Mouse (Mus musculus) gastrocnemius, postnatal 25 days (tissue): ENCODE data around the gene Cnn3. TPM values are rescaled to one million over a fixed set of nuclear protein-coding genes. Genes with fewer than 3 reads are reported as not detected.

ENCODE experiments used
- DNase-seq: peaks from one replicate; pipeline ENCODE4 v3.0.0; 2022
- total RNA-seq, 2 experiments: library from RNA; stranded (reverse); gene quantifications; 1 replicate in 1 of 2; 2 replicates in 1 of 2; pipeline ENCODE4 v1.2.3; 2021

The Cnn3 gene
- total RNA-seq, 2 experiments from 2014 or later = 28.0 to 29.2 TPM

DNA sequence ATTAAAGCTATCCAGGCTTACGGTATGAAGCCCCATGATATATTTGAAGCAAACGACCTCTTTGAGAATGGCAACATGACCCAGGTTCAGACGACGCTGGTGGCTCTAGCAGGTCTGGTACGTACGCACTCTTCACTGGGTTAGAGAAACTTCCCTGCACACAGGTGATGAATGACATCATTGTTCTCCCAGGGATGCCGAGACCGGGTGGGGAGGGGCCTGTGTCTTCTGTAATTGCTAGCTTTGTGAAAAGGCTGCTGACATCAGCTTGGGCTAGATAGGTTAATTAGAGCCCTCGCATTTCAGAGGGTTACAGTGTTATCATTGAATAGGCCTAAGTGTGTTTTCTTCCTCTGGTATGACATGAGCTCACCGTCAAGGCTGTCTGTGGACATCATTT lies 25.1 kb downstream of the Cnn3 start:
- no peak for DNase-seq

GRCm38 (mm10) chr3:121458545-121459492 lies 32.5 kb downstream of the Cnn3 start:
- DNase-seq = no peak

DNA sequence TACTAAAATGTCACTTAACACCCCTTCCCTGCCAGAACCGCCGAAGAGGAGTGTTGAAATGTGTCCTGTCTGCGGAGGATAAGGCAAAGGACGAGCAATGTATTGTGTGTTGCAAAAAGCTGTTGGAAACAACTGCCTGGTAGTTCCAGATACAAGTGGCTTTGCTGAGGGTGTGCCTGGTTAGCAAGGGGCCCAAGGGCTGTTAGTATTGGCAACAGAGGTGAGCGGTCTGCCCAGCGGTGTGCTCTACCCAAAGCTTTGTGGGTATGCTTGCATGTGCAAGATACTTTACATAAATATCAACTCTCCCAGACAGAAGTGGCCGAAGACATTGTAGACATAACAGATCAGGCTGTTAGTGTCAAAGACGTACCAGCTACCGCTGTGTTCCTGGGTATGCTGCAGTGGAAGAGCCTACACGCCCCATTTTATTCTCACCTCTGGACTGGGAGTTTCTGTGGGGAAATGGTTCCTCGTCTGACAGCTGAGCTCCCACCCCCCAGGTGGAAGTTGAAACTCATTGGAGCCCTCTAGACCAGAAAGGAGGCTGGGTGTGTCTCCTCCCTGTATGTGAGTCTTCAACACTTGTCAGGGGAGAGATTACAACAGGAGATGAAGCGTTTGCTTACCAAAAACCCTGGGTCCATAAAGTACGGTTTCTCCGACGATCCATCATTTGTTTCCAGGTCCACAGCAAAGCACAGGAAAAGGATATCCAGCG lies 34.3 kb downstream of the Cnn3 start:
- no peak for DNase-seq

GRCm38 (mm10) chr3:121461477-121461876 lies 35.2 kb downstream of the Cnn3 start:
- DNase-seq = no peak

DNA sequence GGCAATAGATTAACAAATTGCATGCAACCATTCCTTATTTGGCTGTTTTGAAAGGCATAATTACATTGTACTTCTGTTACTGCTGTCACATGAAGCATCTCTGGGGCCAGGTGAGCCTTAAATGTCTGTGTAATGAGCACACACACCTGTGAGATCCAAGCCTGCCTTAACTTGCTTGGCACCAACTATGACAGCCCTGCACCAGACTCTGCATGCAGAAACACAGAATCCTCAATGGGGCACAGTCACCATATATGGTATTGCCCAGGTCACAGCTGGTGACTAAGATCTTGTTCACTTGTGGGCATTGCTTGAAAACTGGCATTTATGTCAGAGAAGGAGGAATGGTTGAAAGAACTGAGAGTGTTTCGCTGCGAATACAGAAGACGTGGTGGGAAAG lies 36.5 kb downstream of the Cnn3 start:
- no peak for DNase-seq

DNA sequence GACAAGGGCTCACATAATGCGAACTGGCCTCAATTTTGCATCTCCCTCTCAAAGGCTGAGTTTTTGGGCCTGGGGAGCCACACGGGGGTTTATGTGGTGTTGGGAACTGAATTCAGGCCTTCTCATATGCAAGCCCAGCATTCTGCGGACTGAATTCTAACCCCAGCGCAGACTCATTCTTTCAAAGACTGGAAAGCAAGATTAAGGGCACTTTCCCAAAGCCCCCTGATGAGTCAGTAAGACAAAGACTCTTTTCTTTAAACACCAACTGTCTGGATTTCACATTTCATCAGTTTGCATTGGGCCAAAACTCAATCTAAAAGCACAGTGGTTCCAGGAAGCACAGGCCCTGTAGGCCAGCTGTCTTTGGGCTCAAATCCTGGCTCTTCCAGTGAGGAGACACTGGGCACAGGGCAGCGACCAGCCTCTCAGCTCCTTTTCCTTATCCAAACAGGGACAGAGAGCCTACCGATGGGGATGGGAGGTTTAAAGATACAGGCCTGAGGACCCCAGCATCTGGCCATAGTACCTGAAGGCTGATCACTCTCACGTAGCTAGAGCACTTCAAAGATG lies 38.5 kb downstream of the Cnn3 start:
- no peak for DNase-seq

- no peak for DNase-seq
Measured at GRCm38 (mm10) chr3:121465795-121466194, 39.5 kb downstream of the Cnn3 start.

DNA sequence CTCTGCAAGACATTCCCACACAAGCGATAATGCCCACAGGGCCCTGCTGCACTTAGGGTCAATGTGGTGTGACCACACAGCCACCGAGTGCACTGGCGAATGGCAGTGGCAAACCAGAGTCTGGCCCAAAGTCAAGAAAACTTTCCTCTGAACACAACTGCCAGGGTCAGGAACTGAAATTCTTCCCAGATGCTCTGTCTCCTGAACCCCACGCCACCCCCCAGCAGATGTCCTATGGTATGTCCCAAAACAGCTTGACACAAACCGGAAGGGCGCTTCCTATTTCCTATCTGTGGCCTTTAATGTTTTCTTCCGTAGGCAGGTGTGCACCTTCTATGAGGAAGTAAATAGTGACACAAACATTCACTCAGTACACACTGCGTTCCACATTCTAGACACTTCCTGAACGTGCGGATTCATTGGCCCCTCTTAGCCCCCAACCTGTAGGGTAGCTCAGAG lies 40.8 kb downstream of the Cnn3 start:
- no peak for DNase-seq

- no peak for DNase-seq
Measured at GRCm38 (mm10) chr3:121468136-121468535, 41.8 kb downstream of the Cnn3 start.

DNA sequence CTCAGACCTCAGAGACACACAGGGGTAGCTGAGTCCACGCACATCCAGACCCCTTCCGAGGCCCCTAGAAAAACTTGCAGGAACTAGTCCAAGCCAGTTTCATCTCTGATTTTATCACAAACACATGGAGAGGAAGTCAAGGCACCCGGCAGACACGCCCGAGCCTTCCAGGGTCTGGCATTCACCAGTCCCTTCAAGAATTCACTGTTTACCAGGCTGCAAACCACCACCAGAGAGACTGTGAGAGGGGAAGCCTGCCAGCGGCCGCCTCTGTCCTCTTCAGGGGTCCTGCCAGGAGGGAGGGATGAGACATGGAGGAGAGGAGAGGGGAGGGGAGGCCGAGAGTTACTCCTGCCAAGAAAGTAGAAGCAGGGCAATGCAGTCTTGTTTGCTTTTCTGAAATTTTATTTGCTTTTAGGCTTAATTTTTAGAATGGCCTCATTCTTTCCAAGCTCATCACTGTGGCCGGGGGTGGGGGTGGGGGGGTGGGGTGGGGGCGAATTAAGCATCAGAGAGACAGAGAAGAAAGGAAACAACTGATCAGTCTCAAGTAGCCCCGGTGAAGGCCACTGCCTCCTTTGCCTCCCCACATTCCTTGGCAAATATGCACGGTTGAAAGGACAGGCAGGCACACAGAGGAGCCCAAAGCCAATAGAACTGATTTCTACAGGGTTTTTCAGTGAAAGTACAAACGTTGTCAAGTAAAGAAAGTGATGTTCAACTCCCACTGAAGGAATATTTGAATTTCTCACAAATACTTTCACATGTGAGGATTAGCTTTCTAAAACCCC lies 43.1 kb downstream of the Cnn3 start:
- DNase-seq = peak; percentile 32

DNA sequence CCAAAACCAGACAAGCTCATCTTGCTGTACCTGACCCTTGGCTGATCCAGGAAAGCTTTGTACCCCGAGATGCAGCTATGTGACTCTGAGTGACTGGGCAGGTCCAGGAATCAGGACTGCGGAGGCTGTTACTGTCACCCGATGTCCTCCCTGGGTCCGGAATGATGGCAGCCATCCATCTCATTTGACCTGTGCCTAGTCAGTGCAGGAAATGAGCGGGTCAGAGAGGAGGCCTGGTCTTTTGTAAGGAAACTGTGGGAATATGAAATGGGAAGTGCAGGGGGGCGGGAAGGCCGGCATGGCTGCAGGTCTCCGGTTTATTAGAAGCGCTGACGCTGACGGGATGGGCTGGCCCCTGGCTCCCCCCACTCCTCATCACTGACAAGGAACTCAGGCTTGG lies 45.4 kb downstream of the Cnn3 start:
- DNase-seq = no peak

DNA sequence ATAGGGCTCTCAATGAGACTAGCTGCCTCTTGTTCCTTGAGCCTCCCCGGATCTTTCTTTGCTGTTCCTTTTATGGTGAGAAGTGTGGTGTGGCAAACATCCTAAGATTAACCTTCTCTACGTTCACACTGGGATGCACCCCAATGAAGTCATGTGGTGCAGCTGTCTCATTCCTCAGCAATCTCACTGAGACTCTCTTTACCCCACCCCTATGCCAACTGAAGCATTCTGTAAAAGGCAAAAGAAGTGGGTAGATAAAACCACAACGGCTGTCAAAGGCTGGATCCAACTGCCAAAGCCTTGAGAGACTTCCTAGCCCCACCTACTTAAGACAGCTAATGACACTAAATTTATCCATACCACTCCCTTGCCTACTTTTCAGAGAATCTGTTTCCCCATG lies 48.4 kb downstream of the Cnn3 start:
- DNase-seq = no peak

DNA sequence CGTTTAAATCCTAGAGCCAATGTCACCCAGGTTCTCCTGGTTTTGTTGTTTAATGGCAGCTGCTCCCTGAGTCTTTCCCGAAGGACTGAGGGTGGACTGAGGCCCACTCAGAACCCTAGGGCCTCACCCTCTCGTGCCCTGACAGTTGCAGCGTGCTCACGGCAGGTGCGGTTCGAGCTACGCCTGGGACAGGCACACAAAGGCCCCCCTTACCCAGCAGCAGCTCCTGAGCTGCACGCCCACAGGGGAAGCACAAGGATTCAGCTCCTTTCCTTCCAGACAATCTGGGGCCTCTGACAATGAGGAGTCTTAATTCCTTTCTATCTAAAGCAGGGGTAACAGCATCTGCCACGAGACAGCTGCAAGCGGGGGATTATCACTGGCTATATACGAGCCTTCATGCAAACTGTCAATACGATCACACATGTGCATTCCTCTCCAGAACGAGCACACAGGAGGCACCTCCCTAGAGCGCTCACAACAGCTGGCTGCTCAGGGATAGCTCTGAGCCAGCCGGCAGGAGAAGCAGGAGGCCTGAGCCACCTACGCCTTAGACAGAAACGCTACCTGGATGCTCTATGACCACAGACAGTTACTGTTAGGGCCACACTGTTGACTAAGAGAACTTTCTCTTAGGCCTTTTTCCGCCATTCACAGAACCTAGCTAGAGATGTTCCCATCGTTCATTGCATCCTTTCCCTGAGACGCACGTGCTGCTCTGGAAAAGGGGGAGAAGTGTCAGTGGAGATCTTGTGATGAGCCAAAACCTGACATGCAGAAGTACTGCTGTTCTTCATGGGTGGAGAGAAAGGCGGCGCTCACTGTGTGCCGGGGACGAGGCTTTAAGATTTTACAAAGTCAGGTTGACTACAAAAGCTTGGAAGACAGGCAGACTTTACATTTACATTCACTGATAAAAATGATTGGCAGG lies 54.0 kb downstream of the Cnn3 start:
- no peak for DNase-seq

DNA sequence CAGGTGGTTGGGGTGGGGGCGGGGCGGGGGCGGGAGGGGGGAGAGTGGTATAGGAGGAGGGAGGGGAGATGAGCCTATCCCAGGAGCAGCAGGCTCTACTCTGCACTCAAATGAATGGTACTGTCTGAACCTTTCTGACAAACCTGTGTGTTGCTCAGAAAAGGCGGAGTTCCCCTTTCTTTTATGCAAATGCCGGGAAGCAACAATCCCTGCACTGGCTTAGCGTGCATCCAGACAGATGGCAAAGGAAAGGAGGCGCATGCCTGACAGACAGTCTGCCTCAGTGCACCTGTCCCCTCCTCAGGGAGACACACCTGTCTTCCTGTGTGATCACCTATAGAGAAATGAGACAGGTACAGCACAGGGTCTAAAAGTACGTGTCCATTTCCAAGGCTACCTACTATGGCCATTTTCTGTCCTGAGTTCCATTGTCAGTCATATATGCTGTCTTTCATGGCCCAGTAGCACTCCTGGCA lies 54.7 kb downstream of the Cnn3 start:
- DNase-seq = no peak

DNA sequence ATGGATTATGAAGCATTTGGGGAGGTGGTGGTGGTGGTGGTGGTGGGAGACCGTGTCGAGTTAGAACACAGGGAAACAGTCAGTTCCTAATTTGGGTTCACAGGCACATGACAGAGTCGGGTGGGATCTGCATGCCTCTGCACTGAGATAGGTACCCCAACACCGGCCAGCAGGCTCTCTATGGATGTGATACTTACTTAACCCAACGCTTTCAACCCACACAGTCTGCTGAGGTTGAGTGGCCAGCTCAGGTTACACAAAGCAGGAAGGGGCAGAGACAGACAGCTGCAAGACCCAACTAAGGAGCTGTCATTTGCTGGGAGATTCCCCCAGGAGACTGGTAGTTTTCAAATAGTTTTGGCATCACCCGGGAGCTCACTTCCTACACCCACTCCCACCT lies 55.3 kb downstream of the Cnn3 start:
- DNase-seq = no peak

DNA sequence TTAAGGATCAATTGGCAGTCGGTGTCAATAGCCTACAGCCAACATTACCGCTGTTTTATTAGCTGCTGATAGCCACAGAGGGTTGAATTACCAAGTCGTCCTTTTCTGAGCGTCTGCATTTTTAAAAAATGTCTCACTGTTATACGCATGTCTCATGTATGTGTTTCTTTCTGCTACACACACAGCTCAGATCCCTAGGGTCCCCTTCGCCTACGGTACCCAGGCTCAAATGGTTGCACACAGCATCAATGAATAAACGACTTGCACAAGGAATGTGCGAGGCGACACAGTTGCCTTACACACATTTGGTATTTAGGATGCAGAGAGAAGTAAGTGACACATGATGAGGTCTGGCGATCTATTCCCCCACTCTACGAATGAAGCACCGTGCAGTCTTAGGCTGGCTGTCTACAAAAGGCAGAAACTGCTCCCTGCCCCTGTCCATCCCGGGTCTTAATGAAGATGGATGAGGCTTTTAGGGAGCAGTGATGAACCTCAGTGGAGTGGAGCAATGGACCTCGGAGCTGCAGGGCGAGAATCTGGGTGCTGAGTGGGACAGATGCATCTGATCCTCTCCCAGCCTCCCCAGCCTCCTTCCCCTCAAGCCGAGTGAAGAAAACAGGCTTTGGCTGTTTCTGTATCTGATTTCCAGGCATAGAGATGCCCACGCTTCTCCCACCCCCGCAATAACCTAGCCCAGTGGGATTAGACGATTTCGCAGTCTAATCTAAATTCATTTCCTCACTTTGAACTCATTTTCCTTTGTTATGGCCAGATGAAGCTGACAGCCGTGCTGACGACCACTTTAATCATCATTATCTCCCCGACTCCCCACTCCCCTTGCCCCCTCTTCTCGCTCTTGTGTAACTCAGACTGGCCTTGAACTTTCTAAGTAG lies 57.2 kb downstream of the Cnn3 start:
- DNase-seq = no peak

DNA sequence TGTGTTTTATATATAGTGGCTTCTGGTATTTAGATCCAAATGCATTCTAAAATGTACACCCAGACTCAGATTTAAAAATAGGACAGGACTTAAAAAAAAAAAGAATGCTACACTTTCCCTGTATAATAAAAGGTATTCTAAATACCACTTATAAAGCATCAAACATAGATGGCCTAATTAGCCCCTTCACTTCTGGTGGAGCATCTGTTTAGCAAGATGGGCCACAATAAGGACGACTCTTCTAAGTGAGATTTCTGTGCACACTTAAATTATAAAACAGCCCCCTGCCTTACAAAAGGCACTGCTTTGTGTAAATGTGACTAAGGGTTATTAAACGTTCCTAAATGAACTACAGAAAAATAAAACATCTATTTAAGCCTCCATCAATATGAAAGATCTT lies 58.9 kb downstream of the Cnn3 start:
- no peak for DNase-seq

- DNase-seq = peak; percentile 25
Measured at GRCm38 (mm10) chr3:121489462-121490118, 63.3 kb downstream of the Cnn3 start.

DNA sequence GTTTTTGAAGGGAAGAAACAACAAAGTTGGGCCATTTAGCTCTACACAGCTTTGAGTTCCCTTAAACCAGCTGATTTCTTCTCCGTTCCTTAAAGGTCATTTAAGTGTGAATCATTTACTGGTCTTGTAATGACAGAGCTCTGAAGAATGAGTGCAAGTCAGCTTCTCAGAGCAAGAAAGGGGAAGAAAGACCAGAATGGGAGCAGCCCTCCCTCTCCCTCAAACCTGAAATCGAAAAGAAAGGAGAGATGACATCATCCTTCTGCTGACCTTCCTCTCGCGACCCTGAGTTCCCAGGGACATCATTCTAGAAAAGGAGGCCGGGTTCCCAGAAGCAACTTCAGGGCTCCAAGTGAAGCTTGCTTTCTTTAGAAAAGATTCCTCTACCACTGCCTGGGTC lies 64.6 kb downstream of the Cnn3 start:
- DNase-seq = no peak
